Mouse (Mus musculus) liver, embryonic 12.5 days (tissue): ENCODE measurements around the gene Mcoln2. TPM values are rescaled to one million over a fixed set of nuclear protein-coding genes. Genes with fewer than 3 reads are reported as not detected.

ENCODE experiments used
- ATAC-seq: fragments of 200-750 bp; cut with Nextera tagmentation; 2 replicates; pipeline ENCODE4 v1.8.0; 2017; ENCODE audit warnings: moderate number of reproducible peaks, mild to moderate bottlenecking, moderate library complexity
- H3K27ac ChIP-seq: fragments of 300-500 bp; sonication (generic); 2 replicates; pipeline ENCODE4 v1.5.1; 2016; ENCODE audit warnings: mild to moderate bottlenecking
- H3K27me3 ChIP-seq: fragments of 300-500 bp; sonication (generic); replicated peaks from 2 replicates; pipeline ENCODE4 v1.6.1; 2016; ENCODE audit warnings: mild to moderate bottlenecking, moderate library complexity
- H3K36me3 ChIP-seq: fragments of 300-500 bp; sonication (generic); 2 replicates; pipeline ENCODE4 v1.6.1; 2016; ENCODE audit warnings: mild to moderate bottlenecking, moderate library complexity
- H3K4me1 ChIP-seq: fragments of 300-500 bp; sonication (generic); 2 replicates; pipeline ENCODE4 v1.6.1; 2016
- H3K4me2 ChIP-seq: fragments of 300-500 bp; sonication (generic); 2 replicates; pipeline ENCODE4 v1.6.1; 2016; ENCODE audit warnings: mild to moderate bottlenecking, moderate library complexity
- H3K4me3 ChIP-seq: fragments of 300-500 bp; sonication (generic); 2 replicates; pipeline ENCODE4 v1.5.1; 2016; ENCODE audit warnings: mild to moderate bottlenecking, moderate library complexity
- H3K9ac ChIP-seq: fragments of 300-500 bp; sonication (generic); 2 replicates; pipeline ENCODE4 v1.6.1; 2016; ENCODE audit warnings: mild to moderate bottlenecking, moderate library complexity
- H3K9me3 ChIP-seq: fragments of 300-500 bp; sonication (generic); replicated peaks from 2 replicates; pipeline ENCODE4 v1.6.1; 2016; ENCODE audit warnings: mild to moderate bottlenecking, moderate library complexity
- WGBS: fragments of 180-500 bp; shearing (Covaris S2); methylation state at CpG from one replicate; pipeline ENCODE4 v1.1.7; 2016; ENCODE audit not compliant: insufficient replicate concordance; 5-methylcytosine and 5-hydroxymethylcytosine counted together
- polyA plus RNA-seq: library from polyadenylated mRNA; unstranded; fragments of >200 nt; fragmentation: Nextera tagmentation; extraction: Ambion mirVana; gene quantifications from 2 replicates; pipeline ENCODE4 v1.2.1, GENCODE M21; 2016

The Mcoln2 gene
- polyA plus RNA-seq, 1 experiment from 2014 or later = 5.4 TPM

DNA sequence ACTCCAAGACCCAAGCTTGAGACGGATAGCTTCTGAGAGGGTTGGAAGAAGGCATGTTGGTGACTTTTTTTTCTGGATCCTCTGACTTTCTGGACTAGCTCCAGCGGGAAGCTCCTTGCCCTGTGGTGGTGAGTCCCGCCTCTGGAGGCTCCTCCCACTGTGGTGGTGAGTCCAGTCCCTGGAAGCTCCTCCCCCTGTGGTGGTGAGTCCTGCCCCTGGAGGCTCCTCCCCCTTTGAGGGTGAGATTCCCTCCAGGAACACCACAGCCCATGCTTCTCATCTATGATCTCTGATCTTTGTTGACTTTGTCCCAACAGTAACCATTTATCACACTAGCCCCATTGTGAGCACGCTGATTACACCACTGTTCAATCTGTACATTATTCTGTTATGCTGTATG is 12.6 kb downstream of the Mcoln2 start:
- Histone ChIP-seq H3K4me1 (no peaks in the 10 kb centered on the region), H3K4me2 (no peak overlapping the region), H3K27me3 (no peaks in the 10 kb centered on the region), H3K36me3 (no peaks in the 10 kb centered on the region), H3K27ac (no peak overlapping the region), H3K9ac (no peak overlapping the region), H3K9me3 (no peaks in the 10 kb centered on the region), H3K4me3 (no peak overlapping the region)
- WGBS = 78% methylated on average over 4 of the region's 4 CpGs
- ATAC-seq = no peak

DNA sequence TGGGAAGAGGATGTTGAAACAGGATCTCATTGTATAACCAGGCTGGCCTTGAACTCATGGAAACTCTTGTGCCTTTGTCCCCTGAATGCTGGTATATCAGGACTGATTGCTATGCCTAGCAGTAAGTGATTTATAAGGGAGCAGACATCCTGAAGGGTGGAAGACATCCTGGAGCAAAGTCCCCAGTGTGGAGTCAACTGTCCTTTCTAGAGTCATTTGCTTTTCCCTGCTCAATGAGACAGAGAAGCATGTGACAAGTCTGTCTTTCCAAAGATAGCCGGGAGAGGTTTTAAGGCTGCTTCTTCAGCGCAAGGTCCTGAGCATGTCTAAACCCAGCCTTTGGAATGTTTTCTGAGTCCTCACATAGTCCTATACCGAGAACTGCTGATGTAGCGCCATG is 19.7 kb downstream of the Mcoln2 start:
- Histone ChIP-seq H3K9me3 (0 out of 2 replicates have a peak, but pooled peaks cover 3% of the 10 kb centered on the region), H3K4me3 (no peak overlapping the region), H3K27me3 (no peaks in the 10 kb centered on the region), H3K36me3 (0 out of 2 replicates have a peak, but pooled peaks cover 4% of the 10 kb centered on the region), H3K4me1 (no peaks in the 10 kb centered on the region), H3K4me2 (no peak overlapping the region), H3K27ac (no peak overlapping the region), H3K9ac (no peak overlapping the region)
- no peak for ATAC-seq
- 72% methylated on average over 4 of the region's 4 CpGs for WGBS

DNA sequence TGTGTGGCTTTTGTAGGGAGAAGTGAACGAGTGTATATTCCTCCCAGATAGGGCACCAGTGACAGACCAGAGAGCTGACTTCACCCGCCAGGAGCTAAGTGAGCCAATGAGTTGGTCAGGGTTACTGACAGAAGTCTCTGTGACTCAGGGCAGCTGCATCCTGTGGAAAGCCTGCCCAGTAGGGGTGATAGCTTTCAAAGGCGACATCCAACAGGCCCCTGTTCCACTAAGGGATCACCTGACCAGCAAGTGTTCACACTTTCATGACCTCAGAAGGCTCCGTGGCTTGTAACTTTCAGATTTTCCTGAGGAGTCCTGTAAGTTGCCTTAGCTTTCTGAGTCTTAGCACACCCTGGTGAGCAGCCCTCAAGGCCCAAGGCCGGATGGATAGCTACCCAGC is 23.4 kb downstream of the Mcoln2 start:
- Histone ChIP-seq H3K4me1 (no peaks in the 10 kb centered on the region), H3K27me3 (no peaks in the 10 kb centered on the region), H3K4me2 (no peak overlapping the region), H3K36me3 (0 out of 2 replicates have a peak, but pooled peaks cover 4% of the 10 kb centered on the region), H3K4me3 (no peak overlapping the region), H3K9me3 (0 out of 2 replicates have a peak, but pooled peaks cover 3% of the 10 kb centered on the region), H3K9ac (no peak overlapping the region), H3K27ac (no peak overlapping the region)
- no peak for ATAC-seq
- 56% methylated on average over 5 of the region's 5 CpGs for WGBS

DNA sequence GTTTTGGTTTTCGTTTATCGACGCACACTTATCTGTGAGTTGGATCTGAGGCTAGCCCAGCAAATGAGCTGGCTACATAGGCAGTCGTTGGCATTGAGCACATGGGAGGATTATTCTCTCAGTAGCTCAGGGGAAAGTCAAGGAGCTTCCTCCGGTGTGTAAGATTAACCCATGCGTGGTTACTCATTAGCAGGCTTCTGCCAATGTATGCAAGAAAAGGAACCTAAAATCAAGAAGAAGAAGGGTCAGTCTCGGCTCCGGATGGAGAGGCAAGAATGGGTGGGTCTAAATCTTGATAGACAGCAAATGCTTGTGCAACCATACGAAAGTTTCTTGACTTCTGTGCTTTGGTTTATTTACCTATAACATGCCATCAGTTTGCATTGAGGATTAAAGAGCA is 24.6 kb downstream of the Mcoln2 start:
- Histone ChIP-seq H3K4me3 (no peak overlapping the region), H3K9ac (no peak overlapping the region), H3K4me2 (no peak overlapping the region), H3K27ac (no peak overlapping the region), H3K4me1 (no peaks in the 10 kb centered on the region), H3K27me3 (no peaks in the 10 kb centered on the region), H3K9me3 (0 out of 2 replicates have a peak, but pooled peaks cover 3% of the 10 kb centered on the region), H3K36me3 (0 out of 2 replicates have a peak, but pooled peaks cover 4% of the 10 kb centered on the region)
- WGBS = 65% methylated on average over 9 of the region's 9 CpGs
- no peak for ATAC-seq

DNA sequence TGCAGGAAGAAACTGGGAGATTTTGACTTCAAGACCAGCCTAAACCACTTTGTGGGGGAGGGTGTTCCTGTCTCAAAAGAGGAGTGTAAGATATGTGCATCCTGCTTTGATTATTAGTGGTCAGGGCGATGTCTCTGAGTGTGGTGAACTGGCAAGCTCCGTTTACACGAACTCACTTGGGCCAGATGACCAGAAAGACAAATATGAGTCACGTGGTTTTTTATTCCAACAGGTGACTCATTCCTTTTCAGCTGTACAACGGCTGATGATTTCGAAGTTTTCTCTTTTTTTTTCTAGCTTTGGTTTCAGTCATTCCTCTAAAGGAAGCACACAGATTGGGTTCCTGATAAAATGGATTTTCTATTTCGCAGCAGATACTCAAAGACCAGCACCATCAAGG is 27.7 kb downstream of the Mcoln2 start:
- Histone ChIP-seq H3K4me3 (no peak overlapping the region), H3K27me3 (no peaks in the 10 kb centered on the region), H3K4me1 (peaks cover 7% of the 10 kb centered on the region; the same call in 1 of the 2 replicates), H3K9ac (no peak overlapping the region), H3K9me3 (no peaks in the 10 kb centered on the region), H3K27ac (no peak overlapping the region), H3K4me2 (no peak overlapping the region), H3K36me3 (peaks cover 2% of the 10 kb centered on the region; the same call in 1 of the 2 replicates)
- 53% methylated on average over 7 of the region's 7 CpGs for WGBS
- no peak for ATAC-seq

DNA sequence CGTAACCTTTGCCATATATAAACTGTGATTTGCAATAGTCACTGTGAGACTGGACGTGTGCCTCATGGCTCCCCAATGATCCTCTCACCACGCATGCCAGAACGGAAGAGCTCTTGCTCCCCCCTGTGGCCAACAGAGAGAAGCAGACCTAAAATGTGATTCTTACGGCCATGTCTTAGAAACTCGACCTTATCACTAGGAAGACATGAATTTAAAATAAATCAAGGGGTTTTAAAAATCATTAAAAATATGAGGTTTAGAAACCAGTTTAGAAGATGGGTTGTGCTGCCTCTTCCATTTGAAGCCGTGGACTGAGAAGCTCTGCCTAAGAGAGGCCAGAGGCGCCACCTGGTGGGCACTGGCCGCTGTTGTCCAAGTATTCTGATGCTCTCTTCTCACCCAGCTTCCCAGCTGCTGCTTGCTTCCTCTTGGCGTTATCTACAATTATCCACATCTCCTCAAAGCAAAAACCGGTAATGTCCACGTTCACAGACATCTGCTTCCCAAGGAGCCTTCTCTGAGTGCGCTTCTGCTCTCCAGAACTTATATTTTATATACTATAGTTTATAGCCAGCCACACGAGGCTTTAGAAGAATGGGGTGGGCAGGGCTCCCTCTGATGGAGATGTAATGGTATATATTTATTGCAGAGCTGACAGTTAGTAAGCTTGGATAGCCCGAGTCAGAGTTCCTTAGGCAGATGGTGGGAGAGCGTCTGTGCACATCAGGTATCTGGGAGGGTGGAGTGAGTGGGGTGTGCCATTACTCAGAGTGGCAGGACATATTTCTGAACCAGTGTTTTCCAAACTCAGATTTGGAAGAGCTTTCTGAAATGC is 28.3 kb downstream of the Mcoln2 start:
- H3K9ac ChIP-seq = no peak overlapping the region
- peak; percentile 59; the same call in 1 of the 2 replicates for ATAC-seq

DNA sequence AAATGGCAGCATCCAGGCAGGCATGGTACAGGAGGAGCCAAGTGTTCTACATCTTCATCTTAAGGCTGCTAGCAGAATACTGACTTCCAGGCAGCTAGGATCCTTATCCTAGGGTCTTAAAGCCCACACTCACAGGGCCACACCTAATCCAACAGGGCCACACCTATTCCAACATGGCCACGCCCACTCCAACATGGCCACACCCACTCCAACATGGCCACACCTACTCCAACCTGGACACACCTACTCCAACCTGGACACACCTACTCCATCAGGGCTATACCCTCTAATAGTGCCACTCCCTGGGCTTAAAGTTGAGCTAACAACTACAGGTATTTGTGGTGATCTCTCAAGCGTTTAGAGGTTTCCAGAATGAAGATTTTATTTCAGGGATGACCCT is 30.7 kb downstream of the Mcoln2 start:
- H3K27me3 ChIP-seq = no peaks in the 10 kb centered on the region
- no peak overlapping the region for H3K27ac ChIP-seq
- H3K9ac ChIP-seq = no peak overlapping the region
- no peak for ATAC-seq
- WGBS = 21% methylated on average over 2 of the region's 2 CpGs
- peaks cover 2% of the 10 kb centered on the region; the same call in 1 of the 2 replicates for H3K36me3 ChIP-seq
- peaks cover 7% of the 10 kb centered on the region; the same call in 1 of the 2 replicates for H3K4me1 ChIP-seq
- no peak overlapping the region for H3K4me2 ChIP-seq
- no peak overlapping the region for H3K4me3 ChIP-seq
- H3K9me3 ChIP-seq = no peaks in the 10 kb centered on the region

More for the DNA sequence above, 28.3 kb downstream of the Mcoln2 start:
- 8% methylated on average over 16 of the region's 16 CpGs for WGBS
- no peaks in the 10 kb centered on the region for H3K9me3 ChIP-seq
- H3K4me2 ChIP-seq = peak overlapping the region; percentile 43
- H3K4me1 ChIP-seq = peaks cover 7% of the 10 kb centered on the region; the same call in 1 of the 2 replicates
- peaks cover 2% of the 10 kb centered on the region; the same call in 1 of the 2 replicates for H3K36me3 ChIP-seq
- H3K27ac ChIP-seq = no peak overlapping the region
- no peaks in the 10 kb centered on the region for H3K27me3 ChIP-seq
- H3K4me3 ChIP-seq = no peak overlapping the region

DNA sequence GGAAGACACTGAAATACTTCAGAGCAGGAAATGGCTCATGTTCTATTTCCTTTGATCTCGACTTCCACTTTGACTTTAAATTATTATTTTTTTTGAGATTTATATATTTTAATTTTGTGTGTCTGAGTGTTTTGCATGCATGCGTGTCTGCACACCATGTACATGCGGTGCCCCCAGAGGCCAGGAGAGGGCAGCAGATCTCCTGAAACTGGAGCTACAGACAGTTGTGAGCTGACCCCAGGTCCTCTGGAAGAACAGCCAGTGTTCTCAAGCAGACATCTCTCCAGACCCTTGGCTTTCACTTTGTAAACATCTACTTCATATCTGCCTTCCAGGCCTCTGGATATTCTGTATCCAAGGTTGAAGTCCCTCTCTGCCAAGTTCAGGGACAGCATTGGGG is 31.4 kb downstream of the Mcoln2 start:
- Histone ChIP-seq H3K4me3 (no peak overlapping the region), H3K4me1 (peaks cover 7% of the 10 kb centered on the region; the same call in 1 of the 2 replicates), H3K4me2 (no peak overlapping the region), H3K27ac (no peak overlapping the region), H3K27me3 (no peaks in the 10 kb centered on the region), H3K9me3 (no peaks in the 10 kb centered on the region), H3K36me3 (peaks cover 2% of the 10 kb centered on the region; the same call in 1 of the 2 replicates), H3K9ac (no peak overlapping the region)
- 30% methylated on average over 3 of the region's 3 CpGs for WGBS
- no peak for ATAC-seq

DNA sequence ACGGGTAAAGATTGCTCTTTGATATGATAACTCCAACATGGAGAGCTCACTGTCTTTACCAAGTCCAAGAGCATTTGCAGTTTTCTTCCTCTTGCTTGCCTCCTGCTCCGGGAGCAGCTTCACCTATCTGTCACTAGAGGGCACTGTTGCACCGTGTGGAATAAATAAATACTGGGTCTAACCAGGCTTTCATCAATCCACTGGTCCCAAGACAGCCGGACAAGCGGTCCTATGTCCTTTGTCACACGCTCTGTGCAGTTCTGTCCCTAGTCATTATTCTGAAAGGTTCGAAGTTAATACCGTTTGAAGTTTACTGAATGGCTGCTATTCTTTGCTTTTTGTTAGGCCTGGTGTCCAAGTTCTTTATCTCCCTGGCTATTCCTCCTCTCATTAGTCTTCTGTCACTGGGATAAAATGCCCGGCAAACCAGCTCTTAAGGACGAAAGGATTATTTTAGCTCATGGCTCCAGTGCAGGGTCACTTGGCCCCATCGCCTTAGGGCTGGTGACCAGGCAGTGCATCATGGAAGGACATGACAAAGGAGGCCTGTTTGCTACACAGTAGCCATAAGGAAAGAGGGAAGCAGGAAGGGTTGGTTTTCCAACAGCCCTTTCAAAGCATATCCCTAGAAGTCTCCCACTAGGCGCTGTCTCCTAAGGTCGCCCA is 35.5 kb downstream of the Mcoln2 start:
- Histone ChIP-seq H3K9me3 (no peaks in the 10 kb centered on the region), H3K36me3 (peaks cover 2% of the 10 kb centered on the region; the same call in 1 of the 2 replicates), H3K4me1 (peaks cover 4% of the 10 kb centered on the region; the same call in 1 of the 2 replicates), H3K27me3 (no peaks in the 10 kb centered on the region), H3K9ac (no peak overlapping the region), H3K4me3 (no peak overlapping the region), H3K4me2 (no peak overlapping the region), H3K27ac (no peak overlapping the region)
- no peak for ATAC-seq
- WGBS = 34% methylated on average over 13 of the region's 13 CpGs

DNA sequence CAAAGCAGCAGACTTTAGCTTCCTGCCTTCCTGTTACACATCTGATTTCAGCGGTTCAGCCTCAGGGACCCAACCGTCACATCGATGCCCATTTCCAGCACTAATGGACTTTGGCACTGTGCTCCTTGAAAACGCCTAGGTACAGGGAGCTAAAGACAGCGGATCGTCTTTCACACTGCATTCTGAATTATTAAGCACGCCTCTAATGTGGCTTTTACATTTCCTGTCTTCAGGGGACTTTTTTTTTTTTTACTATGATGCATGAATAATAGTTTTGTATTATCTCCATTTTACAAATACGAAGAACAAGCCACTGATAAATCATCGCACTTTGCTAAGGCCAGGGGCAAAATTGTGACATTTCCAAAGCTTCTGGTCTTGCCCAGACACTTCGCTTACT is 36.4 kb downstream of the Mcoln2 start:
- H3K4me1 ChIP-seq = no peaks in the 10 kb centered on the region
- no peak overlapping the region for H3K4me3 ChIP-seq
- H3K4me2 ChIP-seq = no peak overlapping the region
- no peaks in the 10 kb centered on the region for H3K36me3 ChIP-seq
- WGBS = 72% methylated on average over 10 of the region's 10 CpGs
- H3K9me3 ChIP-seq = no peaks in the 10 kb centered on the region
- H3K27ac ChIP-seq = no peak overlapping the region
- H3K9ac ChIP-seq = no peak overlapping the region
- no peak for ATAC-seq
- no peaks in the 10 kb centered on the region for H3K27me3 ChIP-seq

DNA sequence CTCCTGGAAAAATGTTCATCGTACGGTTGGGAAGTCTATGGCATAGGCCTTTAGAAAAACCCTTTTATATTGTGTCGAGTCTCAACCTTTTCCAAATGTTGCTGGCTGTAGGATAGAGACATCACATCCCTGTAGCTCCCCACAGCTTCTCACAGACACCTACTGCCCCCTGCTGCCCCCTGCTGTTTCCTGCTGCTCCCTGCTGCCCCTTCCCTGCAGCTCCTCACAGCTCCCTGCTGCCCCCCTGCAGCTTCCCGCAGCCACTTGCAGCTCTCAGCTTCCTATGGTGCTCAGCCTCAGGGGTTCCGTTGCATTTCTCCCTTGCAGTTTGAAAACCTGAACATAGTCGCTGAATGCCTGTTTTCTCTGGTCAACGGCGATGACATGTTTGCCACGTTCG is 40.3 kb downstream of the Mcoln2 start:
- no peak for ATAC-seq
- Histone ChIP-seq H3K4me3 (no peak overlapping the region), H3K27me3 (no peaks in the 10 kb centered on the region), H3K27ac (no peak overlapping the region), H3K36me3 (no peaks in the 10 kb centered on the region), H3K9ac (no peak overlapping the region), H3K4me2 (no peak overlapping the region), H3K4me1 (no peaks in the 10 kb centered on the region), H3K9me3 (no peaks in the 10 kb centered on the region)
- 59% methylated on average over 10 of the region's 10 CpGs for WGBS

DNA sequence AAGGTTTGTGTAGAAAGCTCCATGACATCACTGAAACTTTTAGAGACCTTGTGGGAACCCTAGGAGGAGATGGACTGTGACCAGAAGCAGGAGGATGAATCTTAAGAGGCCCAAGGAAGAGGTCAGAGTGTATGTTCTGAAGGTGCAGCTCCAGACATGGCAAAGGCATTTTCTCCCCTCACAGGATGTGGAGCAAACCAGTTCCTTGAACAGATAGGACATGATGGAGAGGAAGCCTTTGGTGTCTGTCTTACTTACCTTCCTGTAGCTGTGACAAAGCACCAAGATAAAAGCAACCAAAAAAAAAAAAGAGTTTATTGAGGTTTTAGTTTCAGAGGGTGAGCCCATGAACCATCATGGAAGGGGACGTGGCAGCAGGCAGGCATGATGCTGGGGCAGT is 42.9 kb downstream of the Mcoln2 start:
- Histone ChIP-seq H3K36me3 (no peaks in the 10 kb centered on the region), H3K4me3 (no peak overlapping the region), H3K4me1 (no peaks in the 10 kb centered on the region), H3K9ac (no peak overlapping the region), H3K4me2 (no peak overlapping the region), H3K27ac (no peak overlapping the region), H3K27me3 (no peaks in the 10 kb centered on the region), H3K9me3 (no peaks in the 10 kb centered on the region)
- 53% methylated on average over 1 of the region's 1 CpGs for WGBS
- no peak for ATAC-seq
